Mouse (Mus musculus): Measurements from ENCODE around the gene Polr3h. TPM values are rescaled to one million over a fixed set of nuclear protein-coding genes. Genes with fewer than 3 reads are reported as not detected.
A peak's percentile ranks its signal among the peaks of the same experiment; 100 is the strongest.

Gene Polr3h
- polyA plus RNA-seq, 1 experiment from 2014 or later = 82.6 TPM

DNA sequence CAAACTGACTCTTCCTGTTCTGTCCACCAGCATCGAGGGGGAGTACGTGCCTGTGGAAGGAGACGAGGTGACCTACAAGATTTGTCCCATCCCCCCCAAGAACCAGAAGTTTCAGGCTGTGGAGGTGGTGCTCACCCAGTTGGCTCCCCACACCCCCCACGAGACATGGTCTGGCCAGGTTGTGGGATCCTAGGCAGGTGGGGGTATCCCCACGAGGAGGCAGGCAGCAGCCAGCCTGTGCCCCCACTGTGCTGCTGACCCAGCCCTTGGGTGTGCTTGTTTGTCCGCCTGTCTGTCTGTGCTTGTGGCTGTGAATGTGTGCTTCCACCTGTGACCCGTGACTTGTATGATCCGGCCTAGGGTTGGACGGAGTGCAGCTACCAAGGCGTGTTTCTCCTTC is 23.0 kb upstream of the Polr3h start:
- no peak overlapping the region for H3K4me2 ChIP-seq
- no peak overlapping the region for H3K4me3 ChIP-seq (replicated peaks)
- no peak for DNase-seq
- H3K27me3 ChIP-seq = no peaks in the 10 kb centered on the region
- peaks cover 10% of the 10 kb centered on the region for H3K4me1 ChIP-seq (replicated peaks)
- H3K36me3 ChIP-seq = peaks cover 28% of the 10 kb centered on the region
- 68% methylated on average over 10 of the region's 10 CpGs for WGBS (ENCODE audit: insufficient replicate concordance)
- ATAC-seq (ENCODE audit: low read depth) = no peak
- H3K27ac ChIP-seq = no peak overlapping the region
- H3K9me3 ChIP-seq (replicated peaks) = no peaks in the 10 kb centered on the region
- no peak overlapping the region for H3K9ac ChIP-seq

DNA sequence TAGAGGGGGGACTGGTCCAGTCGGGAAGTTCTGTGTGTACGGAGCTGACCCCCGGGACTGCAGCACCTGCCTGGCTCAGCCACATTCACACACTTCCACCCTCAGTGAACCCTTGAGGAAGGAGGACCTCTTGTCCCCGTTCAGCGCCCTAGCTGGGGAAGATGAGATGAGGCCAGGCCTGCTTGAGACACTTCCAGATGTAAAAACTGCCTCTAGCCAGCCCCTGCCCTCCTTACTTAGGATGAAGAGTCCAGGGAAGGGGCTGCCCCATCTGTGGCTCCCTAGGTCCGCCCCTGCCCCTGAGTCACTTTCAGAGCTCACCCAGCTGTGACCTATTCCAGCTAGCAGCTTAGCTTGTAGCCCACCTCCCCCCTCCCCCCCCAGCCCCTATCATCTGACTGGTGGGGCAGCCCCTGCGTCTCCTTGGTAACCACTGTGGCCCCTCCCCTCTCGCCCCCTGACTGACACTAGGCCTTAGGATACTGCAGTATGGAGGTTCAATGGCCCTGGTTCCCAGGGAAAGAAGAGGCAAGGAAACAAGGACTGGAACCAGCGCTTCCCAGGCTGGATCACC is 17.2 kb upstream of the Polr3h start:
- Histone ChIP-seq H3K4me2 (no peak overlapping the region), H3K36me3 (no peaks in the 10 kb centered on the region), H3K27me3 (peaks cover 5% of the 10 kb centered on the region; the same call in 1 of the 2 replicates), H3K9me3 (replicated peaks) (no peaks in the 10 kb centered on the region), H3K4me1 (replicated peaks) (peaks cover 29% of the 10 kb centered on the region), H3K9ac (no peak overlapping the region), H3K27ac (no peak overlapping the region), H3K4me3 (replicated peaks) (no peak overlapping the region)
- DNase-seq (no peak), ATAC-seq (ENCODE audit: low read depth) (no peak)
- 30% methylated on average over 9 of the region's 9 CpGs for WGBS (ENCODE audit: insufficient replicate concordance)

DNA sequence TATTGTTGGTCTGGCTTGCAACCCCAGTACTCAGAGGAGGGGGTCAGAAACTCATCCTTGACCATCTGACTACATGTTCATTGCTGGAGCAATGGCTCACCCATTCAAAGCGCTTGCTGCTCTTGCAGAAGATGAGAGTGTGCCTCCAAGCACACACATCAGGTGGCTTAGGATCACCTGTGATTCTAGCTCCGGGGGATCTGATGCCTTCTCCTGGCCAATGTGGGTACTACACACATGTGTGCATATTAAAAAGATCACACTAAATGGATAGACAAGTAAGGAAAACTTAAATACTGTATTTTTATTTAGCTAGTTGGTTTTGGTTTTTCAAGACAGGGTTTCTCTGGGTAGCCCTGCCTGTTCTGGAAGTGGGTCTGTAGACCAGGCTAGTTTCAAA is 15.0 kb upstream of the Polr3h start:
- Histone ChIP-seq H3K27ac (no peak overlapping the region), H3K4me2 (no peak overlapping the region), H3K4me3 (replicated peaks) (no peak overlapping the region), H3K9me3 (replicated peaks) (no peaks in the 10 kb centered on the region), H3K27me3 (peaks cover 28% of the 10 kb centered on the region), H3K36me3 (no peaks in the 10 kb centered on the region), H3K4me1 (replicated peaks) (peaks cover 45% of the 10 kb centered on the region), H3K9ac (no peak overlapping the region)
- ATAC-seq (ENCODE audit: low read depth) (no peak), DNase-seq (no peak)
- WGBS (ENCODE audit: insufficient replicate concordance) = 76% methylated on average over 2 of the region's 2 CpGs

DNA sequence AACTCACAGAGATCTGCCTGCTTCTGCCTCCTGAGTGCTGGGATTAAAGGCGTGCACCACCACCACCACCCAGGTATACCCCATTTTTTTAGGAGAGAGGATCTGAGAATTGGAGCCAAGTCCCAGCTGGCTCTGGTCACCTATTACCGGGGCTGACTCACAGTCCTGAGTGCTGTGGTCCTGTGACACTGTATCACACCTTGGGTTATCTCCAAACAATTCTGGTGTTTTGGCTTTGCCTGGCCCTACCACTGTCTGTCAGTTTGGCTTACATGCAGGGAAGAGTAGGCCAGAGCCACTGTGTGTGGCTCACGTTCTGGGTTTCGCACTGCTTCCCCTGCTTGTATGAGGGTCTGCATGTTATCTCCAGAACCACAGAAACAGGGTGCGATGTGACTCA is 14.2 kb upstream of the Polr3h start:
- H3K9me3 ChIP-seq (replicated peaks) = no peaks in the 10 kb centered on the region
- DNase-seq = no peak
- H3K27me3 ChIP-seq = peaks cover 33% of the 10 kb centered on the region
- no peak for ATAC-seq (ENCODE audit: low read depth)
- H3K36me3 ChIP-seq = no peaks in the 10 kb centered on the region
- no peak overlapping the region for H3K27ac ChIP-seq
- H3K4me2 ChIP-seq = no peak overlapping the region
- H3K4me1 ChIP-seq (replicated peaks) = peaks cover 47% of the 10 kb centered on the region
- WGBS (ENCODE audit: insufficient replicate concordance) = 69% methylated on average over 5 of the region's 5 CpGs
- H3K4me3 ChIP-seq (replicated peaks) = no peak overlapping the region
- H3K9ac ChIP-seq = no peak overlapping the region

DNA sequence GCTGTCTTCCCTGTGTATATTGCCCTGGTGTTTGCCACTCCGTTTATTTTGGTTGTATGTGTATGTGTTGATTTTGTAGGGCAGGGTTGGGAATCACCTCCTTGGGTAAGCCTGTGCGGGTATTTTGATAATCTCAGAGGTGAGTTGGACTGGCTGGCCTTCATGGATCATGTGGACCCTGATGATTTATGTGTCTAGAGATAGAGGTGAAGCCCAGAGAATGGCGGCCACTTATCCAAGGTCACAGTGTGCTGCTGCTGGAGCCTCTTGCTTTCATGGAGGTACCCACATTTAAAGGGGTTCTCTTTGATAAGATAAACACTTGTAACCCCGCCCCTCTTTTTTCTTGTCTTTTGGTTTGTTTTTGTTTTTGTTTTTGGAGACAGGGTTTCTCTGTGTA is 13.7 kb upstream of the Polr3h start:
- peaks cover 33% of the 10 kb centered on the region for H3K27me3 ChIP-seq
- H3K9me3 ChIP-seq (replicated peaks) = no peaks in the 10 kb centered on the region
- H3K4me3 ChIP-seq (replicated peaks) = no peak overlapping the region
- no peaks in the 10 kb centered on the region for H3K36me3 ChIP-seq
- H3K27ac ChIP-seq = no peak overlapping the region
- 36% methylated on average over 4 of the region's 4 CpGs for WGBS (ENCODE audit: insufficient replicate concordance)
- ATAC-seq (ENCODE audit: low read depth) (peak; percentile 62), DNase-seq (no peak)
- no peak overlapping the region for H3K4me2 ChIP-seq
- peaks cover 47% of the 10 kb centered on the region for H3K4me1 ChIP-seq (replicated peaks)
- H3K9ac ChIP-seq = no peak overlapping the region

DNA sequence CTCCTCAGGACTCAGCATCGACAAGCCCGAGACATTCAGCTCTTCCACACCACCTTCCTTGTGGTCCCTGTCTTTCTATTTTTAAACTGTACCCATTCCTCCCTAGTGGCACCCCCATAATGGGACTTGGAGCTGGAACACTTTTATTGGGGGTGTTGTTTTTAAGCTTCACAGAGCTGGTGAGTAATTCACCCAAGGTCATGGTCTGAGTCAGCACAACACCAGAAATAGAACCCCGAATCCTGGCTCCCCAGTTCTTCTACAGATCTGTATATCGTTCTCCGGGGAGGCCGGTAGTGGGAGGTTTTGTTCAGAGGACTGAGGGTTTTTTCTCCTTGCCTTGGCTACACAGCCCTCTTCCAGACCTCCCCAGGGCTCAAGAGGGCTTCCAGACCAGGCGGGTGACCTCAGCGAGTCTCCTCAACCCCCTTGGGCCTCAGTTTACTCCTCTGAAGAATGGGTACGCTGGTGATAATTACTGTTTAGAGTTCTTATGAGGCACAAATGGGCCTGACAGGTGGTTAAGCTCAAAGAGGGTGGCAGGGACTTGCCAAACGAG is 13.2 kb upstream of the Polr3h start:
- Histone ChIP-seq H3K27ac (no peak overlapping the region), H3K9me3 (replicated peaks) (no peaks in the 10 kb centered on the region), H3K9ac (no peak overlapping the region), H3K4me1 (replicated peaks) (peaks cover 47% of the 10 kb centered on the region), H3K4me3 (replicated peaks) (no peak overlapping the region), H3K27me3 (peaks cover 33% of the 10 kb centered on the region), H3K36me3 (no peaks in the 10 kb centered on the region), H3K4me2 (no peak overlapping the region)
- WGBS (ENCODE audit: insufficient replicate concordance) = 78% methylated on average over 10 of the region's 10 CpGs
- ATAC-seq (ENCODE audit: low read depth) = no peak
- no peak for DNase-seq

DNA sequence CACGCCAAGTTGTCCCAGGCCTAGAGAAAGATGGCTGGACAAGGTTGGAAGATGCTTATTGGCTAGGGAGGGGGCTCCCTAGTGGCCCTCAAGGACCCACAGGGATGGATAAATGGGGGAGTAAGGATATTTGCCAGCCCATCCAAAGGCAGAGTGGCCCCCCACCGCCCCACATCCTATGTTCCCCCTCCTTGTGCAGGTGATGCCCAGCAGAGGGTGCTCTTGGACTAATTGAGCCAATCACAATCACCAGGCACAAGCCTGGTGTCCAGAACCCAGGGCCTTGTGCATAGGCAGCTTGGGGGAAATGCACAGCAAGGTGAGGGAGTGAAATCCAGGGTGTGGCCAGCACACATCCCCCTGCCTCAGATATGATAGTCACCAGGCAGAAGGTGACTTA is 12.2 kb upstream of the Polr3h start:
- no peak for ATAC-seq (ENCODE audit: low read depth)
- no peak overlapping the region for H3K4me2 ChIP-seq
- H3K36me3 ChIP-seq = no peaks in the 10 kb centered on the region
- peaks cover 51% of the 10 kb centered on the region for H3K4me1 ChIP-seq (replicated peaks)
- 39% methylated on average over 2 of the region's 2 CpGs for WGBS (ENCODE audit: insufficient replicate concordance)
- peaks cover 30% of the 10 kb centered on the region for H3K27me3 ChIP-seq
- 0 out of 2 replicates have a peak overlapping the region, but pooled peaks have one; percentile 3 for H3K9ac ChIP-seq
- DNase-seq = no peak
- no peaks in the 10 kb centered on the region for H3K9me3 ChIP-seq (replicated peaks)
- no peak overlapping the region for H3K27ac ChIP-seq
- no peak overlapping the region for H3K4me3 ChIP-seq (replicated peaks)

DNA sequence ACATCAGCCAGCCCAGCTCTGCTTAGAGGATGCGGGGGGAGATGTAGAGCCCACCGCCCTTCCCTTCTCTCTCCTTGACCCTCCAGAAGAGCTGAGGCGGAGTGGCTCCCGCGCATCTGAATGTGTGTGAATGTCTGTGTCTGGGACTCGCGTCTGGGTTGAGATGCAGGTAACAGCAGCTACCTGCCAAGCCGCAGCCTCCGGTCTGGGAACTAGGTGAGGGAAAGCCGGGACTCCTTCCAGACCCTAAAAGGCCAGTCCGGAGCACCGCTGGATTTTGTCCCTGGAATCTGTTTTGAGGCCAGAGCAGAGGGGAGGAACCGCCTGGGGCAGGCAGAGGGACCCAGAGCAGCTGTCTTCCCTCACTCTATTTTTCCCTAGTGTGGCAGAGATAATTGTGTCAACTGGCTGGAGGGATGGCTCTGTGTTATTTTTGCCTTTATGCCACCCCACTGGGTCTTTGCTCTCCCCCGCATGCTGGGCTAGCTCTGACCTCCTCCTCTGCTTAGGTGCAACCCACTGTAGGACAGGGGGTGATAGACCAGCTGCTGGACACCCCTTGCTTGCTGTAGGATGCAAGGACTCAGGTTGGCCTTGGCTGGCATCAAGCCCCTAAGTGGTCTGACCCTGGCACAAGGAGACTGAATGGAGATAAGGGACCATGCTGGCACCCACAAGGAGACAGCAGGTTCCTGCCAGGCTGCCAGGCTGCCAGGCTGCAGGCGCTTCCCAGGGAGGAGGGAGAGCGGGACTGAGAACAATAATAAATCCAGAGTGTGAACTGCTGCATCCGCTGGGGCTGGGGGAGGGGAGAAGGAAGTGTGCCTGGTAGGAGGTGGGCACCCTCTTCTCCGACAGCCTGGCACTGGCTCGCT is 11.3 kb upstream of the Polr3h start:
- ATAC-seq (ENCODE audit: low read depth) (no peak), DNase-seq (no peak)
- WGBS (ENCODE audit: insufficient replicate concordance) = 17% methylated on average over 19 of the region's 19 CpGs
- peaks cover 52% of the 10 kb centered on the region for H3K4me1 ChIP-seq (replicated peaks)
- H3K9me3 ChIP-seq (replicated peaks) = no peaks in the 10 kb centered on the region
- peak overlapping the region; percentile 34 for H3K4me3 ChIP-seq (replicated peaks)
- peak overlapping the region; percentile 23; the same call in 1 of the 2 replicates for H3K9ac ChIP-seq
- no peak overlapping the region for H3K27ac ChIP-seq
- H3K27me3 ChIP-seq = peaks cover 27% of the 10 kb centered on the region
- peak overlapping the region; percentile 42 for H3K4me2 ChIP-seq
- H3K36me3 ChIP-seq = no peaks in the 10 kb centered on the region

DNA sequence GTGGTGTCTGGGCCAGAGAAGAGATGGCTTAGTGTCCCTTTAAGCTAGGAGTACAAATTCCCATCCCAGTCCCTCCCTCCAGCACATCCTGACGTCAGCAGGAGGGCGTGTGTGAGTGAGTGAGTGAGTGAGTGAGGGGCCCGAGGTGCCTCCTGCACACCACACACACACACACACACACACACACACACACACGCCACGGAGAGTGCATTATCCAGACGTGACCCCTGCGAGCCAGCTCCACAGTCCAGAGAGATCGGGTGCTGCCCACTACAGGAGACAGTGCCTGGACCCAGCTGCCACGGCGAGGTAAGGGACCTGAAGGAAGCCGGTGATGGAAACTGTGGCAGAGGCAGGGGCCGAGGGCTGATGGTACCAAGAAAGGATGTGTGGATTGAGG is 10.6 kb upstream of the Polr3h start, which contains the start of gene Csdc2:
Gene Csdc2, plus strand, starts transcription at position 81 of the 400 bp plus-strand sequence.
- Histone ChIP-seq H3K36me3 (no peaks in the 10 kb centered on the region), H3K9ac (peak within 1 kb of the TSS; percentile 23; the same call in 1 of the 2 replicates), H3K4me2 (peak within 1 kb of the TSS; percentile 42), H3K27ac (no peak within 1 kb of the TSS; the same call in 1 of the 2 replicates), H3K4me3 (replicated peaks) (peak within 1 kb of the TSS; percentile 34), H3K9me3 (replicated peaks) (no peaks in the 10 kb centered on the region), H3K27me3 (peaks cover 27% of the 10 kb centered on the region), H3K4me1 (replicated peaks) (peaks cover 48% of the 10 kb centered on the region)
- DNase-seq (no peak), ATAC-seq (ENCODE audit: low read depth) (no peak; the same call in 1 of the 2 replicates)
- 10% methylated on average over 12 of the region's 12 CpGs for WGBS (ENCODE audit: insufficient replicate concordance)

DNA sequence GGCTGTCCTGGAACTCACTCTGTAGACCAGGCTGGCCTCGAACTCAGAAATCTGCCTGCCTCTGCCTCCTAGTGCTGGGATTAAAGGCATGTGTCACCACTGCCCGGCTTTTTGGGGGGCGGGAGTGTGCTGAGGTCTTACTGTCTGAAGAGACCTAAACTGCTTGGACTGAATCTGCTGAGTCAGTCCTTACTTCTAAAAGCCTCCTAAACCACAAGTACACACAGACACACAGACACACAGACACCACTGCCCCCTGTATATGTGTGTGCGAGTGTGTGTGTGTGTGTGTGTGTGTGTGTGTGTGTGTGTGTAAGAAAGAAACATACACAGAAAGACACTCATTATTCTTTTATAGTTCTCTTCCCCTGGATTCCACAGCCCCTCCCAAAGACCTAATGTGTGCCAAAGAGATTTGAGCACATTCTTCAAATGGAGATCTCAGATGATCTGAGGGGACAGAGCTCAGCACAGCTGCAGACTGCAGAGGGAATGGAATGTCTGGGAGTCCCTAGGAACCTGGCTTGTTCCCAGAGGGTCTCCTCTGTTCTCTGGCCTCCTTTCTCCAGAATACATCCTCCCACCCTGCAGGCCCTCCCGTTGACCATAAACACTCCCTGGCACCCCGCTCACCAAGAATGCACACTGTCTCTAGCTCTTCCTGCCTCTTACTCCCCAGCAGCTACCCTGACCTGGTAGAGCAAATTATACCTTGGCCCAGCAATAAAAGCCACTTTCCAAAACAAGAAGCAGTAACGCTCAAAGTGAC is 10.0 kb upstream of the Polr3h start:
- H3K27ac ChIP-seq = no peak overlapping the region; the same call in 1 of the 2 replicates
- H3K9ac ChIP-seq = no peak overlapping the region

DNA sequence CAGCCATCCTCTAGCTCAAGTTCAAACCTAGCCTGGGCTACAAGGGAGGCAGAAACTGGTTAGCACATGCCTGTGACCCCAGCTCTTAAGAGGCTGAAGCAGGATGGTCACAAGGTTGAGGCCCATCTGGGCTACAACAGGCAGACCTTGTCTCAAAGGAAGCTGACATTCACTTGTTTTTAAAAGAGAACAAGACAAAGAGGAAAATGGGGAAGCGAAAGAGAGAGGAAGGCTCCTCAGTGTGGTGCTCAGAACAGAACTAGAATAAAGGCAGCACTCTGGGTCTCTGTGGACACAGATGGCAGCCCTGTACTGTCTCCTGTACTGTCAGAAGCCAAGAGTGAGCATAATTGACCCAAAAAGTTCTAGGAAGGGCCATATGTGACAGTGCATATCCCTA is 7.9 kb upstream of the Polr3h start:
- Histone ChIP-seq H3K9ac (no peak overlapping the region), H3K4me2 (no peak overlapping the region), H3K9me3 (replicated peaks) (no peaks in the 10 kb centered on the region), H3K27ac (no peak overlapping the region), H3K4me1 (replicated peaks) (peaks cover 33% of the 10 kb centered on the region), H3K4me3 (replicated peaks) (no peak overlapping the region), H3K36me3 (no peaks in the 10 kb centered on the region), H3K27me3 (peaks cover 28% of the 10 kb centered on the region)
- WGBS (ENCODE audit: insufficient replicate concordance) = 55% methylated on average over 1 of the region's 1 CpGs
- ATAC-seq (ENCODE audit: low read depth) (no peak), DNase-seq (no peak)

More for the DNA sequence above, 10.0 kb upstream of the Polr3h start:
- Histone ChIP-seq H3K4me2 (no peak overlapping the region), H3K27me3 (peaks cover 27% of the 10 kb centered on the region), H3K4me3 (replicated peaks) (peak overlapping the region; percentile 34; the same call in 1 of the 2 replicates), H3K36me3 (no peaks in the 10 kb centered on the region), H3K9me3 (replicated peaks) (no peaks in the 10 kb centered on the region), H3K4me1 (replicated peaks) (peaks cover 48% of the 10 kb centered on the region)
- DNase-seq (no peak), ATAC-seq (ENCODE audit: low read depth) (no peak)
- WGBS (ENCODE audit: insufficient replicate concordance) = 43% methylated on average over 7 of the region's 7 CpGs

All from liver, embryonic 13.5 days (tissue).